Mouse (Mus musculus): ENCODE results near the gene Abhd18.
A peak's percentile ranks its signal among the peaks of the same experiment; 100 is the strongest.

The Abhd18 gene

GRCm38 (mm10) chr3:40949903-40950600 is 103.3 kb downstream of the Abhd18 start:
- ATAC-seq (ENCODE audit: insufficient number of reproducible peaks, low FRiP score, low TSS enrichment): peak; percentile 38; the same call in 1 of the 2 replicates

GRCm38 (mm10) chr3:40950601-40951201 is 103.9 kb downstream of the Abhd18 start:
- peak; percentile 18; the same call in 1 of the 2 replicates for ATAC-seq (ENCODE audit: insufficient number of reproducible peaks, low FRiP score, low TSS enrichment)

GRCm38 (mm10) chr3:40951365-40951764 is 104.6 kb downstream of the Abhd18 start:
- ATAC-seq (ENCODE audit: insufficient number of reproducible peaks, low FRiP score, low TSS enrichment): no peak

GRCm38 (mm10) chr3:40952606-40953005 is 105.8 kb downstream of the Abhd18 start:
- ATAC-seq (ENCODE audit: insufficient number of reproducible peaks, low FRiP score, low TSS enrichment): no peak

GRCm38 (mm10) chr3:40954792-40955191 is 108.0 kb downstream of the Abhd18 start:
- no peak for ATAC-seq (ENCODE audit: insufficient number of reproducible peaks, low FRiP score, low TSS enrichment)

- ATAC-seq (ENCODE audit: insufficient number of reproducible peaks, low FRiP score, low TSS enrichment): no peak
Measured at GRCm38 (mm10) chr3:40958831-40959230, 112.1 kb downstream of the Abhd18 start.

- no peak for ATAC-seq (ENCODE audit: insufficient number of reproducible peaks, low FRiP score, low TSS enrichment)
Measured at GRCm38 (mm10) chr3:40980758-40981157, 134.0 kb downstream of the Abhd18 start.

- ATAC-seq (ENCODE audit: insufficient number of reproducible peaks, low FRiP score, low TSS enrichment): no peak
Measured at GRCm38 (mm10) chr3:40987539-40987938, 140.8 kb downstream of the Abhd18 start.
